Mouse (Mus musculus) CH12.LX (cell line): ENCODE measurements around the gene Orai1. TPM values are rescaled to one million over a fixed set of nuclear protein-coding genes. Genes with fewer than 3 reads are reported as not detected.
"Not testable (repeated sequence)": the region's sequence is repeated elsewhere in the genome, so short reads cannot be mapped to it uniquely, and the experiment has no call there.

ENCODE experiments used
- DNase-seq: peaks from one replicate; pipeline ENCODE4 v3.0.0-alpha.2; 2013; ENCODE audit errors: extremely low read depth
- H3K27ac ChIP-seq: 2 replicates; pipeline ENCODE4 v1.5.1; 2012; ENCODE audit warnings: low read depth, mild to moderate bottlenecking, control low read depth, moderate library complexity; ENCODE audit not compliant: insufficient read depth
- H3K27me3 ChIP-seq: replicated peaks from 2 replicates; pipeline ENCODE3; 2012; ENCODE audit warnings: inconsistent platforms
- H3K36me3 ChIP-seq, 2 experiments: replicated peaks in 1 of 2; 2 replicates each; pipeline versions ENCODE3 to v1.6.1; 2012; ENCODE audit warnings: inconsistent platforms in 1 of 2, low read length in 1 of 2, mild to moderate bottlenecking in 1 of 2, mixed read lengths in 1 of 2, moderate library complexity in 1 of 2; ENCODE audit not compliant: control insufficient read depth in 1 of 2, insufficient read depth in 1 of 2
- H3K4me1 ChIP-seq, 2 experiments: 2 replicates each; pipeline ENCODE4 v1.6.1; 2012; ENCODE audit warnings: inconsistent platforms in 1 of 2, moderate library complexity in 1 of 2; ENCODE audit not compliant: insufficient read depth in 2 of 2, control insufficient read depth in 1 of 2
- H3K4me2 ChIP-seq: 2 replicates; pipeline ENCODE4 v1.6.1; 2012; ENCODE audit warnings: low read depth, mild to moderate bottlenecking, control low read depth; ENCODE audit not compliant: poor library complexity, insufficient read depth, severe bottlenecking
- H3K4me3 ChIP-seq, 3 experiments: fragments of 150-350 bp in 1 of 3; sonication (generic) in 1 of 3; replicated peaks in 1 of 3; 2 replicates each; pipeline versions ENCODE3 to v1.5.1; 2011 to 2012; ENCODE audit warnings: low read depth in 2 of 3, low read length in 2 of 3, mild to moderate bottlenecking in 2 of 3, moderate library complexity in 2 of 3, control low read depth in 1 of 3, improper control_type of control experiment in 1 of 3, inconsistent platforms in 1 of 3, mixed read lengths in 1 of 3; ENCODE audit not compliant: poor library complexity in 1 of 3
- H3K79me2 ChIP-seq: replicated peaks from 2 replicates; pipeline ENCODE4 v1.6.1; 2012; ENCODE audit warnings: mild to moderate bottlenecking, moderate library complexity; ENCODE audit not compliant: control insufficient read depth, poor library complexity, insufficient read depth, severe bottlenecking; ENCODE audit errors: extremely low read depth
- H3K9ac ChIP-seq: 2 replicates; pipeline ENCODE4 v1.6.1; 2012; ENCODE audit warnings: low read depth, mild to moderate bottlenecking, control low read depth, moderate library complexity; ENCODE audit not compliant: insufficient read depth
- H3K9me3 ChIP-seq: replicated peaks from 2 replicates; pipeline ENCODE3; 2012; ENCODE audit warnings: low read length, inconsistent platforms, mixed read lengths
- CHD2 ChIP-seq: IDR thresholded peaks from 2 replicates; pipeline ENCODE4 v1.6.1; 2011; ENCODE audit warnings: low read length, improper control_type of control experiment
- CTCF ChIP-seq, 2 experiments: IDR thresholded peaks in 1 of 2; conservative IDR thresholded peaks in 1 of 2; 2 replicates each; pipeline ENCODE4 v1.5.1; 2011 to 2012; ENCODE audit warnings: low read depth in 2 of 2, low read length in 2 of 2, improper control_type of control experiment in 1 of 2, inconsistent platforms in 1 of 2, mild to moderate bottlenecking in 1 of 2, moderate library complexity in 1 of 2
- ELF1 ChIP-seq: IDR thresholded peaks from 2 replicates; pipeline ENCODE4 v1.6.1; 2014; ENCODE audit warnings: low read depth, mild to moderate bottlenecking, inconsistent platforms, low read length, improper control_type of control experiment
- GABPA ChIP-seq: IDR thresholded peaks from 2 replicates; pipeline ENCODE4 v1.6.1; 2012; ENCODE audit warnings: low read depth, low read length, improper control_type of control experiment, inconsistent platforms; ENCODE audit not compliant: insufficient replicate concordance
- IRF4 ChIP-seq: IDR thresholded peaks from 2 replicates; pipeline ENCODE4 v1.6.1; 2014; ENCODE audit warnings: low read depth, mild to moderate bottlenecking, inconsistent platforms, low read length, improper control_type of control experiment
- JUND ChIP-seq: conservative IDR thresholded peaks from 2 replicates; pipeline ENCODE4 v1.6.1; 2011; ENCODE audit warnings: low read depth, low read length, improper control_type of control experiment
- MAFK ChIP-seq: IDR thresholded peaks from 2 replicates; pipeline ENCODE4 v1.6.1; 2011; ENCODE audit warnings: low read length, improper control_type of control experiment; ENCODE audit not compliant: insufficient replicate concordance
- MEF2A ChIP-seq: IDR thresholded peaks from 2 replicates; pipeline ENCODE4 v1.6.1; 2014; ENCODE audit warnings: low read depth, mild to moderate bottlenecking, inconsistent platforms, low read length, improper control_type of control experiment, borderline replicate concordance
- POLR2AphosphoS2 ChIP-seq: IDR thresholded peaks from 2 replicates; pipeline ENCODE4 v1.6.1; 2011; ENCODE audit warnings: low read depth, low read length, improper control_type of control experiment
- RAD21 ChIP-seq: IDR thresholded peaks from 2 replicates; pipeline ENCODE4 v1.6.1; 2011; ENCODE audit warnings: low read depth, mild to moderate bottlenecking, low read length, improper control_type of control experiment, moderate library complexity
- SMC3 ChIP-seq: IDR thresholded peaks from 2 replicates; pipeline ENCODE4 v1.6.1; 2011; ENCODE audit warnings: low read depth, low read length, improper control_type of control experiment
- TBP ChIP-seq: conservative IDR thresholded peaks from 2 replicates; pipeline ENCODE4 v1.6.1; 2011; ENCODE audit warnings: low read depth, low read length, improper control_type of control experiment
- ZC3H11A ChIP-seq: IDR thresholded peaks from 2 replicates; pipeline ENCODE4 v1.6.1; 2012; ENCODE audit warnings: low read depth, mild to moderate bottlenecking, inconsistent platforms, low read length, improper control_type of control experiment
- ZNF384 ChIP-seq: IDR thresholded peaks from 2 replicates; pipeline ENCODE4 v1.6.1; 2012; ENCODE audit warnings: low read depth, low read length, improper control_type of control experiment, inconsistent platforms
- dilution Hi-C: fragments of 300-500 bp; cut with MboI; formaldehyde crosslinking; loops from 2 replicates; pipeline ENCODE4 v1.14.3; 2020; ENCODE audit warnings: low sequenced_read_pairs; ENCODE audit not compliant: extremely low pct_unique_long_range_greater_than_20kb, extremely low pct_ligation_motif_present
- in situ Hi-C: fragments of 300-500 bp; cut with MboI; formaldehyde crosslinking; loops from 3 replicates; pipeline ENCODE4 v1.14.3; 2019; ENCODE audit warnings: low sequenced_read_pairs, low pct_ligation_motif_present, low pct_unique_long_range_greater_than_20kb, mixed read lengths
- polyA plus RNA-seq: library from polyadenylated mRNA; unstranded; fragments of >175 nt; gene quantifications from 2 replicates; pipeline ENCODE4 v1.2.1, GENCODE M21; 2012; ENCODE audit warnings: low read depth; ENCODE audit not compliant: insufficient read length
- total RNA-seq, 2 experiments: library from RNA; depleted of rRNA; stranded (reverse); fragments of 300-350 nt in 1 of 2; fragments of >200 nt in 1 of 2; gene quantifications; 2 replicates each; pipeline ENCODE4 v1.2.3; 2012 to 2014

Gene Orai1
- total and polyA plus RNA-seq, 3 experiments = 17.4 to 27.7 (median 17.8) TPM

DNA sequence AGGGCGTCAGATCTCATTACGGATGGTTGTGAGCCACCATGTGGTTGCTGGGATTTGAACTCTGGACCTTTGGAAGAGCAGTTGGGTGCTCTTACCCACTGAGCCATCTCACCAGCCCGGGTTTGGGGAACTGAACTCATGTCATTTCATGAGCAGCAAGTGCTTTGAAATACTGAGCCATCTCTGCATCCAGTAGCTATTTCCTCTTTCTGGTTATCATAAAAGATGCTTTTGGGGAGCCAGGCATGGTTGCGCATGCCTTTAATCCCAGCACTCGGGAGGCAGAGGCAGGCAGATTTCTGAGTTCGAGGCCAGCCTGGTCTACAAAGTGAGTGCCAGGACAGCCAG is 46.5 kb downstream of the Orai1 start:
- H3K4me1 ChIP-seq = peaks cover 3 to 16% of the 10 kb centered on the region in 2 experiments
- H3K9ac ChIP-seq, H3K27ac ChIP-seq, DNase-seq, H3K9me3 ChIP-seq, H3K36me3 ChIP-seq, dilution Hi-C loops, H3K4me3 ChIP-seq, H3K79me2 ChIP-seq, H3K4me2 ChIP-seq, H3K27me3 ChIP-seq: not testable (repeated sequence)
- 0 out of 2 replicates have a peak, but pooled peaks have one; percentile 56 for TF ChIP-seq TBP
- in situ Hi-C loops = loop anchor here (5.0 kb wide), 1 partner anchor 71 kb away; the partner anchor contains the start of gene Rhof

DNA sequence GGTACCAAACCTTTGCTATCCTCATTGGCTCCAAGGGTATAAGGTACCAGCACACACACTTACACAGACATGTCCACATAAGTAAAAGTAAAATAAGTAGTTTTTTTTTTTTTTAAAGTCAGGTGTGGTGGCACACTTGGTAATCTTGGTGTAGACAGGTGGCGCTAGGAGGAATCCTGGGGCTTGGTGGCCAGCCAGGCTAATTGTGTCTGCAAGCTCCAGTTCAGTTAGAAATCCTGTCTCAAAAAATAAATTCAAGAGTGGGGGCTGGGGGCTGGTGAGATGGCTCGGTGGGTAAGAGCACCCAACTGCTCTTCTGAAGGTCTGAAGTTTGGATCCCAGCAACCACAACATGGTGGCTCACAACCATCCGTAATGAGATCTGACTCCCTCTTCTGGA is 48.3 kb downstream of the Orai1 start:
- in situ Hi-C loops = loop anchor here (5.0 kb wide), 1 partner anchor 69 kb away; the partner anchor contains the start of gene Rhof
- Histone ChIP-seq H3K9me3 (no peaks in the 10 kb centered on the region), H3K4me2 (no peak overlapping the region), H3K79me2 (no peaks in the 10 kb centered on the region), H3K27ac (no peak overlapping the region), H3K4me3 (no peak overlapping the region), H3K4me1 (peaks cover 3 to 18% of the 10 kb centered on the region in 2 experiments)
- no peak for DNase-seq
- dilution Hi-C loops = no loop called here
- TF ChIP-seq ZNF384 = peak; percentile 37; the same call in 1 of the 2 replicates
- TF ChIP-seq ELF1 = no peak
- TF ChIP-seq RAD21 = no peak
- no peak for TF ChIP-seq POLR2AphosphoS2
- TF ChIP-seq JUND = no peak
- TF ChIP-seq CHD2 = no peak
- TF ChIP-seq, all 38 proteins: peak for 1
- H3K27me3 ChIP-seq = no peaks in the 10 kb centered on the region
- no peak overlapping the region for H3K9ac ChIP-seq
- no peaks in the 10 kb centered on the region for H3K36me3 ChIP-seq

DNA sequence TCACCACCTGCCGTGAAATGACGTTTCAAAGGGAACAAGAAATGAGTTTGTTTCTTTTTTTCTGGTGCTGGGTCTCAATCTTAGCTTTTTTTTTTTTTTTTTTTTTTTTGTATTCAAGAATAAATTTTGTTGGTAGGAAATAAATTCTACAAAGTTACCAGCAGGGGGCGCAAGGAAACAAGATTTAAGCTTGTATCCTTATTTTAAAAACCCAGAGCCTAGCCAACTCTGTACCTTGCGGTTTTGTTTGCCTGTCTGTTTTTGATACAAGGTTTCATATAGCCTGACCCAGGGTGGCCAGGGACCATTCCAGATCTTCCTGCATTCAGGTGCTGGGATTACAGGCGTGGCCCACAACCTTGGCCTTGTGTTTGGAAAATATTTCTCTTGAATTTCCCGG is 49.3 kb downstream of the Orai1 start:
- DNase-seq = peak; percentile 89
- Histone ChIP-seq H3K4me2 (peak overlapping the region; percentile 48; the same call in 1 of the 2 replicates), H3K4me3 (no peak overlapping the region), H3K27ac (no peak overlapping the region), H3K4me1 (peaks cover 0 to 10% of the 10 kb centered on the region in 2 experiments; a peak in 3 of 4 replicates), H3K9ac (no peak overlapping the region), H3K79me2 (no peaks in the 10 kb centered on the region), H3K9me3 (no peaks in the 10 kb centered on the region), H3K27me3 (no peaks in the 10 kb centered on the region), H3K36me3 (no peaks in the 10 kb centered on the region)
- dilution Hi-C loops (no loop called here), in situ Hi-C loops (loop anchor here (5.0 kb wide), 1 partner anchor 68 kb away; the partner anchor contains the start of gene Rhof)
- TF ChIP-seq ZC3H11A (peak; percentile 64), RAD21 (peak; percentile 80), GABPA (no peak), IRF4 (peak; percentile 59), MAFK (no peak), TBP (no peak), ZNF384 (peak; percentile 97), MEF2A (0 out of 2 replicates have a peak, but pooled peaks have one; percentile 22), SMC3 (peak; percentile 74), CTCF (conservative IDR thresholded peaks at IDR 0.05 in 1 of 2, IDR thresholded peaks at IDR 0.05 in 1 of 2; ENCODE audit: low read depth in 2 of 2, low read length in 2 of 2) (peak; percentile 41 to 80)
